Mouse (Mus musculus): ENCODE results near the gene Mef2a. TPM values are rescaled to one million over a fixed set of nuclear protein-coding genes. Genes with fewer than 3 reads are reported as not detected.

Gene Mef2a
- polyA plus RNA-seq, 1 experiment: 17.2 TPM

DNA sequence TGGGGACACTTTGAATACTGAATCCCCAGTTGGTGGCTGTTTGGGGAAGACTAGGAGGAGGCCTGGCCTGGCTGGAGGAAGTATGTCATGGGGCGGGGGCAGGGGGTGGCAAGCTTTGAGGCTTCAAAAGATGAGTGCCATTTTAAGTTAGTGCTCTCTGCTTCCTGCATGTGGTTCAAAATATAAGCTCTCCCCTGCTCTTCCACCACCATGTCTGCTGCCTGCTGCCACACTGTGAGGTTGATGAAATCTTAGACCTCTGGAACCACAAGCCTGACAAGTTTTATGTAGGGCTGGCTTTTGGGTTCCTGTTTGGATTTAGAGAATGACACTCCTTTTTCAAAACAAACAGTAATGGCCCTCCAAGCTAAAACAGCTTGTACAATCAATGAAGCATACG, 34.4 kb upstream of the Mef2a start:
- no peak overlapping the region for H3K4me3 ChIP-seq (replicated peaks; ENCODE audit: control insufficient read depth, low read depth, low read length)
- H3K27ac ChIP-seq (ENCODE audit: control insufficient read depth, insufficient read depth, low read depth, low read length, poor library complexity): no peak overlapping the region
- TF ChIP-seq CTCF (IDR thresholded peaks at IDR 0.05; ENCODE audit: control insufficient read depth, insufficient read depth, low read length): no peak
- TF ChIP-seq POLR2A (IDR thresholded peaks at IDR 0.05; ENCODE audit: borderline replicate concordance, control insufficient read depth, low read depth, low read length): no peak
- H3K4me1 ChIP-seq (ENCODE audit: control insufficient read depth, insufficient read depth, low read length): no peaks in the 10 kb centered on the region
- 73% methylated on average over 2 of the region's 2 CpGs for WGBS

GRCm38 (mm10) chr7:67404176-67404575, 31.5 kb upstream of the Mef2a start:
- TF ChIP-seq CTCF (IDR thresholded peaks at IDR 0.05; ENCODE audit: control insufficient read depth, insufficient read depth, low read length): no peak
- TF ChIP-seq POLR2A (IDR thresholded peaks at IDR 0.05; ENCODE audit: borderline replicate concordance, control insufficient read depth, low read depth, low read length): no peak
- WGBS: 84% methylated on average over 2 of the region's 2 CpGs
- H3K4me3 ChIP-seq (replicated peaks; ENCODE audit: control insufficient read depth, low read depth, low read length): no peak overlapping the region
- no peaks in the 10 kb centered on the region for H3K4me1 ChIP-seq (ENCODE audit: control insufficient read depth, insufficient read depth, low read length)
- no peak overlapping the region for H3K27ac ChIP-seq (ENCODE audit: control insufficient read depth, insufficient read depth, low read depth, low read length, poor library complexity)

- H3K27ac ChIP-seq (ENCODE audit: control insufficient read depth, insufficient read depth, low read depth, low read length, poor library complexity): no peak overlapping the region
- H3K4me3 ChIP-seq (replicated peaks; ENCODE audit: control insufficient read depth, low read depth, low read length): no peak overlapping the region
- H3K4me1 ChIP-seq (ENCODE audit: control insufficient read depth, insufficient read depth, low read length): no peaks in the 10 kb centered on the region
- 82% methylated on average over 7 of the region's 7 CpGs for WGBS
- TF ChIP-seq CTCF (IDR thresholded peaks at IDR 0.05; ENCODE audit: control insufficient read depth, insufficient read depth, low read length) (no peak), POLR2A (IDR thresholded peaks at IDR 0.05; ENCODE audit: borderline replicate concordance, control insufficient read depth, low read depth, low read length) (no peak)
Measured at GRCm38 (mm10) chr7:67402353-67402752, 29.7 kb upstream of the Mef2a start.

- WGBS: 73% methylated on average over 5 of the region's 5 CpGs
- TF ChIP-seq POLR2A (IDR thresholded peaks at IDR 0.05; ENCODE audit: borderline replicate concordance, control insufficient read depth, low read depth, low read length) (no peak), CTCF (IDR thresholded peaks at IDR 0.05; ENCODE audit: control insufficient read depth, insufficient read depth, low read length) (no peak)
- no peak overlapping the region for H3K4me3 ChIP-seq (replicated peaks; ENCODE audit: control insufficient read depth, low read depth, low read length)
- no peaks in the 10 kb centered on the region for H3K4me1 ChIP-seq (ENCODE audit: control insufficient read depth, insufficient read depth, low read length)
- no peak overlapping the region for H3K27ac ChIP-seq (ENCODE audit: control insufficient read depth, insufficient read depth, low read depth, low read length, poor library complexity)
Measured at GRCm38 (mm10) chr7:67401379-67401778, 28.7 kb upstream of the Mef2a start.

DNA sequence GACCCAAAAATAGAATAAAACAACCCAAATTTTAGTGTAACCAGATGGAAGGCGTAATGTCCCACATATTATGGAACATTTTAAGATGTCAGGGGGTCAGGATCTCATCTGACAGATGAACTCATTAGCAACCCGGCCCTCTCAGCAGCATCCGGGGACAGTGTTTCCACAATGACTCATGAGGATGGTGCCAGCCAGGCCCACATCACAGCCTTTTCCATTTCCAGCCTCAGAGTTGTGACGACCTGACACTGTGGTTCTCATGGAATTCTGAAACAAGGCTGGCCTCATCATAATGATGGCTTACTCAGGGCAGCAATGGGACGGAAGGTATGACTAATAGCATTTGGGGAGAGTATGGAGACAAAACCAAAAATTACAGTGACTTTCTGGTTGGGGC, 18.1 kb upstream of the Mef2a start:
- Histone ChIP-seq H3K27ac (ENCODE audit: control insufficient read depth, insufficient read depth, low read depth, low read length, poor library complexity) (no peak overlapping the region), H3K4me3 (replicated peaks; ENCODE audit: control insufficient read depth, low read depth, low read length) (no peak overlapping the region), H3K4me1 (ENCODE audit: control insufficient read depth, insufficient read depth, low read length) (no peaks in the 10 kb centered on the region)
- 78% methylated on average over 5 of the region's 5 CpGs for WGBS
- TF ChIP-seq CTCF (IDR thresholded peaks at IDR 0.05; ENCODE audit: control insufficient read depth, insufficient read depth, low read length) (no peak), POLR2A (IDR thresholded peaks at IDR 0.05; ENCODE audit: borderline replicate concordance, control insufficient read depth, low read depth, low read length) (no peak)

GRCm38 (mm10) chr7:67390095-67390494, 17.4 kb upstream of the Mef2a start:
- WGBS: 74% methylated on average over 7 of the region's 7 CpGs
- Histone ChIP-seq H3K4me1 (ENCODE audit: control insufficient read depth, insufficient read depth, low read length) (no peaks in the 10 kb centered on the region), H3K4me3 (replicated peaks; ENCODE audit: control insufficient read depth, low read depth, low read length) (no peak overlapping the region), H3K27ac (ENCODE audit: control insufficient read depth, insufficient read depth, low read depth, low read length, poor library complexity) (no peak overlapping the region)
- TF ChIP-seq CTCF (IDR thresholded peaks at IDR 0.05; ENCODE audit: control insufficient read depth, insufficient read depth, low read length): no peak

- no peak overlapping the region for H3K27ac ChIP-seq (ENCODE audit: control insufficient read depth, insufficient read depth, low read depth, low read length, poor library complexity)
- no peak overlapping the region for H3K4me3 ChIP-seq (replicated peaks; ENCODE audit: control insufficient read depth, low read depth, low read length)
- 79% methylated on average over 6 of the region's 6 CpGs for WGBS
- H3K4me1 ChIP-seq (ENCODE audit: control insufficient read depth, insufficient read depth, low read length): peaks cover 2% of the 10 kb centered on the region; the same call in 1 of the 2 replicates
- TF ChIP-seq POLR2A (IDR thresholded peaks at IDR 0.05; ENCODE audit: borderline replicate concordance, control insufficient read depth, low read depth, low read length) (no peak), CTCF (IDR thresholded peaks at IDR 0.05; ENCODE audit: control insufficient read depth, insufficient read depth, low read length) (no peak)
Measured at GRCm38 (mm10) chr7:67384942-67385872, 12.5 kb upstream of the Mef2a start.

- WGBS: 73% methylated on average over 6 of the region's 6 CpGs
- Histone ChIP-seq H3K4me1 (ENCODE audit: control insufficient read depth, insufficient read depth, low read length) (peaks cover 2% of the 10 kb centered on the region; the same call in 1 of the 2 replicates), H3K27ac (ENCODE audit: control insufficient read depth, insufficient read depth, low read depth, low read length, poor library complexity) (no peak overlapping the region), H3K4me3 (replicated peaks; ENCODE audit: control insufficient read depth, low read depth, low read length) (no peak overlapping the region)
- no peak for TF ChIP-seq POLR2A (IDR thresholded peaks at IDR 0.05; ENCODE audit: borderline replicate concordance, control insufficient read depth, low read depth, low read length)
- no peak for TF ChIP-seq CTCF (IDR thresholded peaks at IDR 0.05; ENCODE audit: control insufficient read depth, insufficient read depth, low read length)
Measured at GRCm38 (mm10) chr7:67380174-67381129, 7.8 kb upstream of the Mef2a start.

Measured in bone marrow, adult 2 months (tissue).